Mouse (Mus musculus): ENCODE measurements at regions not wholly inside any gene's neighbourhood (a gene's known extent, or its start where the extent isn't known, plus 50 kb on each side); places are given as distances from the start of the nearest gene placed in this dataset.

- TF ChIP-seq POLR2A (IDR thresholded peaks at IDR 0.05; ENCODE audit: low read depth, low read length) (no peak), CTCF (IDR thresholded peaks at IDR 0.05; ENCODE audit: extremely low read depth, insufficient read length, insufficient replicate concordance, low read depth, low read length) (no peak)
- H3K36me3 ChIP-seq (ENCODE audit: control insufficient read depth, insufficient read depth, low read length), result no peaks in the 10 kb centered on the region
These were observed 340.9 kb downstream of the Kif20b start for GRCm38 (mm10) chr19:35263101-35263500.

GRCm38 (mm10) chr19:35278395-35278794 lies 356.2 kb downstream of the Kif20b start:
- WGBS, result 67% methylated on average over 2 of the region's 2 CpGs
- H3K4me3 ChIP-seq (ENCODE audit: low read depth, low read length), result no peak overlapping the region
- H3K27me3 ChIP-seq (ENCODE audit: control insufficient read depth, insufficient read depth, low read length), result no peaks in the 10 kb centered on the region
- no peaks in the 10 kb centered on the region for H3K4me1 ChIP-seq (ENCODE audit: control insufficient read depth, insufficient read depth, insufficient read length, low read length)
- no peak overlapping the region for H3K27ac ChIP-seq (ENCODE audit: insufficient read depth, low read depth, low read length)
- TF ChIP-seq POLR2A (IDR thresholded peaks at IDR 0.05; ENCODE audit: low read depth, low read length), result no peak
- TF ChIP-seq CTCF (IDR thresholded peaks at IDR 0.05; ENCODE audit: extremely low read depth, insufficient read length, insufficient replicate concordance, low read depth, low read length), result no peak
- no peaks in the 10 kb centered on the region for H3K36me3 ChIP-seq (ENCODE audit: control insufficient read depth, insufficient read depth, low read length)

More at GRCm38 (mm10) chr19:35263101-35263500, 340.9 kb downstream of the Kif20b start:
- no peaks in the 10 kb centered on the region for H3K4me1 ChIP-seq (ENCODE audit: control insufficient read depth, insufficient read depth, insufficient read length, low read length)
- no peaks in the 10 kb centered on the region for H3K27me3 ChIP-seq (ENCODE audit: control insufficient read depth, insufficient read depth, low read length)
- no peak overlapping the region for H3K4me3 ChIP-seq (ENCODE audit: low read depth, low read length)
- no peak overlapping the region for H3K27ac ChIP-seq (ENCODE audit: insufficient read depth, low read depth, low read length)

- WGBS, result 83% methylated on average over 4 of the region's 4 CpGs
These were observed 360.8 kb downstream of the Kif20b start for GRCm38 (mm10) chr19:35282775-35283447.

DNA sequence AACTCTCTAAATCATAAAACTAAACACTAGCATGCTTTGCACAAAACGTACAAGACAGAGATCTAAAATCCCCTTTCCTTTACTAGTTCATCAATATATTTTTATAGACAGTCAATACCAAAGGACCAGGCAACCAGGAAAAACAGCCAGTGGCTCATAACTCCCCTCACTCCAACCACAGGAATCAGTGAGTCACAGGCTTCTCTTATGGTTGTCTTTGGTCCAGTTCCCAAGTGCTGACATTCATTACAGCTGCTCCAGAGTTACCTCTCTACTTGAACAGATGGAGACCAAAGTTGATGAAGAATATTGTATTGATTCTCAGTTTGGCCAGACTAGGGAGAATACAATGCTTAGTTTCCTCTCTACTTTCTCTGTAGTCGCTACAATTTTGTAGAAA lies 376.7 kb downstream of the Kif20b start:
- WGBS, result 73% methylated on average over 2 of the region's 2 CpGs
- TF ChIP-seq CTCF (IDR thresholded peaks at IDR 0.05; ENCODE audit: extremely low read depth, insufficient read length, insufficient replicate concordance, low read depth, low read length) (no peak), POLR2A (IDR thresholded peaks at IDR 0.05; ENCODE audit: low read depth, low read length) (no peak)
- no peak overlapping the region for H3K4me3 ChIP-seq (ENCODE audit: low read depth, low read length)
- no peak overlapping the region for H3K27ac ChIP-seq (ENCODE audit: insufficient read depth, low read depth, low read length)
- no peaks in the 10 kb centered on the region for H3K4me1 ChIP-seq (ENCODE audit: control insufficient read depth, insufficient read depth, insufficient read length, low read length)
- H3K36me3 ChIP-seq (ENCODE audit: control insufficient read depth, insufficient read depth, low read length), result no peaks in the 10 kb centered on the region
- no peaks in the 10 kb centered on the region for H3K27me3 ChIP-seq (ENCODE audit: control insufficient read depth, insufficient read depth, low read length)

More at GRCm38 (mm10) chr19:35282775-35283447, 360.8 kb downstream of the Kif20b start:
- H3K4me3 ChIP-seq (ENCODE audit: low read depth, low read length), result no peak overlapping the region
- H3K36me3 ChIP-seq (ENCODE audit: control insufficient read depth, insufficient read depth, low read length), result no peaks in the 10 kb centered on the region
- no peak overlapping the region for H3K27ac ChIP-seq (ENCODE audit: insufficient read depth, low read depth, low read length)
- no peaks in the 10 kb centered on the region for H3K27me3 ChIP-seq (ENCODE audit: control insufficient read depth, insufficient read depth, low read length)
- H3K4me1 ChIP-seq (ENCODE audit: control insufficient read depth, insufficient read depth, insufficient read length, low read length), result no peaks in the 10 kb centered on the region
- no peak for TF ChIP-seq CTCF (IDR thresholded peaks at IDR 0.05; ENCODE audit: extremely low read depth, insufficient read length, insufficient replicate concordance, low read depth, low read length)
- TF ChIP-seq POLR2A (IDR thresholded peaks at IDR 0.05; ENCODE audit: low read depth, low read length), result no peak

DNA sequence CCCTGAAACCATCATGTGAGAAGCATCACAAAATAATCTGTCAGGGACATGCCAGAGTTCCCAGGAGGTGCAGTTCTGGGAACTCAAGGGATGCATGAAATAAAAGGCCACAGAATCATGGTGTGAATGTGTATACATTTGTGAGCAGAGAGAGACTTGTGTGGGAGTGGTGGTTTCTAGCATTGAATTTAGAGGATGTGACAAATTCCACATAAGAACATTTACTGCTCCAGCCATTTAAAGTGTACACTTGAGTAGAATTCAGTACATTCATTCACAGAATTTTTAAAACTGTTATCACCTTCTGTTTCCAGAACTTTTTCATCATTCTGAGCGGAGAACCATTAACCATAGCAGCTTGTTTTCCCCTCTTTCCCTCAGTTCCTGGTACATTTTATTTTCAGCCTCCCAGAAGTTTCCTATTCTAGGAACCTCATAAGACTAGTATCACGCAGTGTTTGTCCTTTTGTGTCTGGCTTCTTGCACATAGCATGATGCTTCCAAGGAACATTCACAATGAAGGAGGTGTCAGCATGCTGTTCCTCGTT lies 380.6 kb downstream of the Kif20b start:
- TF ChIP-seq POLR2A (IDR thresholded peaks at IDR 0.05; ENCODE audit: low read depth, low read length) (no peak), CTCF (IDR thresholded peaks at IDR 0.05; ENCODE audit: extremely low read depth, insufficient read length, insufficient replicate concordance, low read depth, low read length) (no peak)
- Histone ChIP-seq H3K36me3 (ENCODE audit: control insufficient read depth, insufficient read depth, low read length) (no peaks in the 10 kb centered on the region), H3K4me1 (ENCODE audit: control insufficient read depth, insufficient read depth, insufficient read length, low read length) (no peaks in the 10 kb centered on the region), H3K27me3 (ENCODE audit: control insufficient read depth, insufficient read depth, low read length) (no peaks in the 10 kb centered on the region), H3K4me3 (ENCODE audit: low read depth, low read length) (no peak overlapping the region), H3K27ac (ENCODE audit: insufficient read depth, low read depth, low read length) (no peak overlapping the region)
- 75% methylated on average over 3 of the region's 3 CpGs for WGBS
